Mouse (Mus musculus): ENCODE measurements at regions not wholly inside any gene's neighbourhood (a gene's known extent, or its start where the extent isn't known, plus 50 kb on each side); places are given as distances from the start of the nearest gene placed in this dataset.
A peak's percentile ranks its signal among the peaks of the same experiment; 100 is the strongest.
"Not testable (repeated sequence)": the region's sequence is repeated elsewhere in the genome, so short reads cannot be mapped to it uniquely, and the experiment has no call there.

GRCm38 (mm10) chr17:16753090-16753489, 310.8 kb upstream of the Zfp960 start:
- no peak overlapping the region for H3K9ac ChIP-seq (ENCODE audit: insufficient read depth, low read depth, low read length, poor library complexity, severe bottlenecking)
- H3K27ac ChIP-seq (ENCODE audit: insufficient read depth, low read depth, low read length, poor library complexity, severe bottlenecking), result no peak overlapping the region
- H3K9me3 ChIP-seq (ENCODE audit: control insufficient read depth, insufficient read depth, low read depth, low read length), result no peaks in the 10 kb centered on the region
- H3K4me3 ChIP-seq (ENCODE audit: insufficient read depth in 1 of 2, low read depth in 1 of 2, low read length in 2 of 2, poor library complexity in 1 of 2, severe bottlenecking in 1 of 2), result no peak overlapping the region
- DNase-seq (ENCODE audit: low read depth, low spot score), result no peak
- in situ Hi-C loops (cut with MboI; ENCODE audit: low sequenced_read_pairs in 2 of 2, unreplicated experiment in 2 of 2), result no loop called here
- TF ChIP-seq HCFC1 (IDR thresholded peaks at IDR 0.05; ENCODE audit: borderline replicate concordance, insufficient read depth, low read length), result no peak
- TF ChIP-seq MAFK (IDR thresholded peaks at IDR 0.05; ENCODE audit: insufficient read depth, low read depth, low read length), result no peak
- TF ChIP-seq ZC3H11A (IDR thresholded peaks at IDR 0.05; ENCODE audit: borderline replicate concordance, low read depth, low read length), result no peak
- TF ChIP-seq ZNF384 (IDR thresholded peaks at IDR 0.05; ENCODE audit: low read depth, low read length), result no peak
- no peaks in the 10 kb centered on the region for H3K36me3 ChIP-seq (ENCODE audit: control insufficient read depth, insufficient read depth, low read length, poor library complexity, severe bottlenecking)
- H3K4me1 ChIP-seq (ENCODE audit: control insufficient read depth in 2 of 2, insufficient read depth in 2 of 2, low read length in 2 of 2, poor library complexity in 1 of 2), result no peaks in the 10 kb centered on the region

- H3K4me3 ChIP-seq (ENCODE audit: insufficient read depth in 1 of 2, low read depth in 1 of 2, low read length in 2 of 2, poor library complexity in 1 of 2, severe bottlenecking in 1 of 2); H3K9me3 ChIP-seq (ENCODE audit: control insufficient read depth, insufficient read depth, low read depth, low read length); in situ Hi-C loops (cut with MboI; ENCODE audit: low sequenced_read_pairs in 2 of 2, unreplicated experiment in 2 of 2); H3K36me3 ChIP-seq (ENCODE audit: control insufficient read depth, insufficient read depth, low read length, poor library complexity, severe bottlenecking); H3K4me1 ChIP-seq (ENCODE audit: control insufficient read depth in 2 of 2, insufficient read depth in 2 of 2, low read length in 2 of 2, poor library complexity in 1 of 2); DNase-seq (ENCODE audit: low read depth, low spot score); H3K9ac ChIP-seq (ENCODE audit: insufficient read depth, low read depth, low read length, poor library complexity, severe bottlenecking); H3K27ac ChIP-seq (ENCODE audit: insufficient read depth, low read depth, low read length, poor library complexity, severe bottlenecking): not testable (repeated sequence)
Measured at GRCm38 (mm10) chr17:16770587-16770986, 293.3 kb upstream of the Zfp960 start.

GRCm38 (mm10) chr17:16798316-16798715, 265.6 kb upstream of the Zfp960 start:
- H3K9me3 ChIP-seq (ENCODE audit: control insufficient read depth, insufficient read depth, low read depth, low read length), result no peaks in the 10 kb centered on the region
- no peak overlapping the region for H3K9ac ChIP-seq (ENCODE audit: insufficient read depth, low read depth, low read length, poor library complexity, severe bottlenecking)
- in situ Hi-C loops (cut with MboI; ENCODE audit: low sequenced_read_pairs in 2 of 2, unreplicated experiment in 2 of 2), result no loop called here

GRCm38 (mm10) chr17:16804986-16805385, 258.9 kb upstream of the Zfp960 start:
- no peak overlapping the region for H3K27ac ChIP-seq (ENCODE audit: insufficient read depth, low read depth, low read length, poor library complexity, severe bottlenecking)
- H3K4me3 ChIP-seq (ENCODE audit: insufficient read depth in 1 of 2, low read depth in 1 of 2, low read length in 2 of 2, poor library complexity in 1 of 2, severe bottlenecking in 1 of 2), result no peak overlapping the region
- no peak for DNase-seq (ENCODE audit: low read depth, low spot score)
- no peak for TF ChIP-seq ZC3H11A (IDR thresholded peaks at IDR 0.05; ENCODE audit: borderline replicate concordance, low read depth, low read length)
- no peak for TF ChIP-seq MAFK (IDR thresholded peaks at IDR 0.05; ENCODE audit: insufficient read depth, low read depth, low read length)
- no peak for TF ChIP-seq HCFC1 (IDR thresholded peaks at IDR 0.05; ENCODE audit: borderline replicate concordance, insufficient read depth, low read length)
- no peak for TF ChIP-seq ZNF384 (IDR thresholded peaks at IDR 0.05; ENCODE audit: low read depth, low read length)
- no peak for TF ChIP-seq CHD2 (IDR thresholded peaks at IDR 0.05; ENCODE audit: low read depth, low read length)
- no peaks in the 10 kb centered on the region for H3K9me3 ChIP-seq (ENCODE audit: control insufficient read depth, insufficient read depth, low read depth, low read length)
- H3K36me3 ChIP-seq (ENCODE audit: control insufficient read depth, insufficient read depth, low read length, poor library complexity, severe bottlenecking), result no peaks in the 10 kb centered on the region
- H3K4me1 ChIP-seq (ENCODE audit: control insufficient read depth in 2 of 2, insufficient read depth in 2 of 2, low read length in 2 of 2, poor library complexity in 1 of 2), result no peaks in the 10 kb centered on the region
- H3K9ac ChIP-seq (ENCODE audit: insufficient read depth, low read depth, low read length, poor library complexity, severe bottlenecking), result no peak overlapping the region
- in situ Hi-C loops (cut with MboI; ENCODE audit: low sequenced_read_pairs in 2 of 2, unreplicated experiment in 2 of 2), result no loop called here

More at GRCm38 (mm10) chr17:16798316-16798715, 265.6 kb upstream of the Zfp960 start:
- no peak for DNase-seq (ENCODE audit: low read depth, low spot score)
- TF ChIP-seq MAFK (IDR thresholded peaks at IDR 0.05; ENCODE audit: insufficient read depth, low read depth, low read length) (0 out of 2 replicates have a peak, but pooled peaks have one; percentile 17), ZNF384 (IDR thresholded peaks at IDR 0.05; ENCODE audit: low read depth, low read length) (no peak)
- no peak overlapping the region for H3K27ac ChIP-seq (ENCODE audit: insufficient read depth, low read depth, low read length, poor library complexity, severe bottlenecking)
- H3K4me1 ChIP-seq (ENCODE audit: control insufficient read depth in 2 of 2, insufficient read depth in 2 of 2, low read length in 2 of 2, poor library complexity in 1 of 2), result no peaks in the 10 kb centered on the region
- no peaks in the 10 kb centered on the region for H3K36me3 ChIP-seq (ENCODE audit: control insufficient read depth, insufficient read depth, low read length, poor library complexity, severe bottlenecking)
- H3K4me3 ChIP-seq (ENCODE audit: insufficient read depth in 1 of 2, low read depth in 1 of 2, low read length in 2 of 2, poor library complexity in 1 of 2, severe bottlenecking in 1 of 2), result no peak overlapping the region

- Histone ChIP-seq H3K36me3 (ENCODE audit: control insufficient read depth, insufficient read depth, low read length, poor library complexity, severe bottlenecking) (no peaks in the 10 kb centered on the region), H3K9ac (ENCODE audit: insufficient read depth, low read depth, low read length, poor library complexity, severe bottlenecking) (no peak overlapping the region), H3K4me3 (ENCODE audit: insufficient read depth in 1 of 2, low read depth in 1 of 2, low read length in 2 of 2, poor library complexity in 1 of 2, severe bottlenecking in 1 of 2) (no peak overlapping the region), H3K27ac (ENCODE audit: insufficient read depth, low read depth, low read length, poor library complexity, severe bottlenecking) (no peak overlapping the region), H3K4me1 (ENCODE audit: control insufficient read depth in 2 of 2, insufficient read depth in 2 of 2, low read length in 2 of 2, poor library complexity in 1 of 2) (peaks cover 0 to 1% of the 10 kb centered on the region in 2 experiments; a peak in 1 of 4 replicates), H3K9me3 (ENCODE audit: control insufficient read depth, insufficient read depth, low read depth, low read length) (no peaks in the 10 kb centered on the region)
- in situ Hi-C loops (cut with MboI; ENCODE audit: low sequenced_read_pairs in 2 of 2, unreplicated experiment in 2 of 2), result no loop called here
- no peak for TF ChIP-seq ZC3H11A (IDR thresholded peaks at IDR 0.05; ENCODE audit: borderline replicate concordance, low read depth, low read length)
- no peak for TF ChIP-seq ZNF384 (IDR thresholded peaks at IDR 0.05; ENCODE audit: low read depth, low read length)
- DNase-seq (ENCODE audit: low read depth, low spot score), result peak; percentile 8
Measured at GRCm38 (mm10) chr17:16818421-16818820, 245.5 kb upstream of the Zfp960 start.

Measured in ES-E14 (cell line).